Mouse (Mus musculus) neutrophil, adult 5-6 weeks (primary cell): ENCODE data around the gene AC124108.1. TPM values are rescaled to one million over a fixed set of nuclear protein-coding genes. Genes with fewer than 3 reads are reported as not detected.

Experiments
- ATAC-seq: fragments of 151-379, 151-347 bp; 2 replicates; pipeline ENCODE4 v1.8.0; 2017; ENCODE audit warnings: mild to moderate bottlenecking, moderate TSS enrichment; ENCODE audit not compliant: insufficient number of reproducible peaks, poor library complexity, low FRiP score, severe bottlenecking; ENCODE audit errors: extremely low read depth
- total RNA-seq: library from RNA; stranded (forward); fragments of 200-1000 nt; gene quantifications from 2 replicates; pipeline ENCODE4 v1.2.3, GENCODE M21; 2017

AC124108.1 gene
- total RNA-seq, 1 experiment from 2014 or later, result not detected

- ATAC-seq, result no peak
Measured at GRCm38 (mm10) chr1:132197666-132198065, 6.4 kb downstream of the AC124108.1 start.

- ATAC-seq, result no peak
Measured at GRCm38 (mm10) chr1:132198401-132199071, 7.3 kb downstream of the AC124108.1 start.

GRCm38 (mm10) chr1:132199244-132199643, 8.0 kb downstream of the AC124108.1 start:
- no peak for ATAC-seq

- no peak for ATAC-seq
Measured at GRCm38 (mm10) chr1:132199934-132200333, 8.7 kb downstream of the AC124108.1 start.

- ATAC-seq, result no peak
Measured at GRCm38 (mm10) chr1:132200562-132201510, 9.6 kb downstream of the AC124108.1 start.

GRCm38 (mm10) chr1:132201511-132201860, 10.2 kb downstream of the AC124108.1 start:
- no peak for ATAC-seq

GRCm38 (mm10) chr1:132201936-132202335, 10.7 kb downstream of the AC124108.1 start:
- ATAC-seq, result no peak

GRCm38 (mm10) chr1:132202771-132203170, 11.5 kb downstream of the AC124108.1 start:
- ATAC-seq, result no peak

GRCm38 (mm10) chr1:132205958-132206357, 14.7 kb downstream of the AC124108.1 start:
- ATAC-seq, result no peak

- no peak for ATAC-seq
Measured at GRCm38 (mm10) chr1:132206828-132207227, 15.6 kb downstream of the AC124108.1 start.

- no peak for ATAC-seq
Measured at GRCm38 (mm10) chr1:132208154-132208553, 16.9 kb downstream of the AC124108.1 start.

- ATAC-seq, result no peak
Measured at GRCm38 (mm10) chr1:132209400-132209799, 18.1 kb downstream of the AC124108.1 start.

GRCm38 (mm10) chr1:132210922-132211321, 19.7 kb downstream of the AC124108.1 start:
- ATAC-seq, result no peak

- no peak for ATAC-seq
Measured at GRCm38 (mm10) chr1:132211672-132212071, 20.4 kb downstream of the AC124108.1 start.

- no peak for ATAC-seq
Measured at GRCm38 (mm10) chr1:132212218-132212617, 21.0 kb downstream of the AC124108.1 start.

- ATAC-seq, result no peak
Measured at GRCm38 (mm10) chr1:132213076-132213475, 21.8 kb downstream of the AC124108.1 start.

- no peak for ATAC-seq
Measured at GRCm38 (mm10) chr1:132216276-132216675, 25.0 kb downstream of the AC124108.1 start.

GRCm38 (mm10) chr1:132221627-132222026, 30.4 kb downstream of the AC124108.1 start:
- ATAC-seq, result no peak

GRCm38 (mm10) chr1:132222166-132222565, 30.9 kb downstream of the AC124108.1 start:
- ATAC-seq, result no peak
